Mouse (Mus musculus) kidney, embryonic 16.5 days (tissue): Measurements from ENCODE around the gene Hcn3. TPM values are rescaled to one million over a fixed set of nuclear protein-coding genes. Genes with fewer than 3 reads are reported as not detected.

ENCODE experiments used
- ATAC-seq: fragments of 200-750 bp; cut with Nextera tagmentation; 2 replicates; pipeline ENCODE4 v1.8.0; 2017; ENCODE audit warnings: moderate TSS enrichment; ENCODE audit not compliant: low FRiP score, low TSS enrichment
- H3K27ac ChIP-seq: fragments of 300-500 bp; sonication (generic); 2 replicates; pipeline ENCODE4 v1.5.1; 2014; ENCODE audit warnings: low read length
- H3K27me3 ChIP-seq: fragments of 300-500 bp; sonication (generic); 2 replicates; pipeline ENCODE4 v1.6.1; 2014; ENCODE audit warnings: low read length, control low read depth, mixed read lengths; ENCODE audit not compliant: insufficient read depth
- H3K36me3 ChIP-seq: fragments of 300-500 bp; sonication (generic); 2 replicates; pipeline ENCODE4 v1.6.1; 2014; ENCODE audit warnings: low read length, control low read depth, mixed read lengths; ENCODE audit not compliant: insufficient read depth
- H3K4me1 ChIP-seq: fragments of 300-500 bp; sonication (generic); 2 replicates; pipeline ENCODE4 v1.6.1; 2014; ENCODE audit warnings: low read length, control low read depth, mixed read lengths; ENCODE audit not compliant: insufficient read depth
- H3K4me2 ChIP-seq: fragments of 300-500 bp; sonication (generic); replicated peaks from 2 replicates; pipeline ENCODE4 v1.6.1; 2014; ENCODE audit warnings: low read depth, low read length
- H3K4me3 ChIP-seq: fragments of 300-500 bp; sonication (generic); 2 replicates; pipeline ENCODE4 v1.5.1; 2014; ENCODE audit warnings: mild to moderate bottlenecking, low read length
- H3K9ac ChIP-seq: fragments of 300-500 bp; sonication (generic); replicated peaks from 2 replicates; pipeline ENCODE4 v1.6.1; 2014; ENCODE audit warnings: low read length
- H3K9me3 ChIP-seq: fragments of 300-500 bp; sonication (generic); 2 replicates; pipeline ENCODE4 v1.6.1; 2016; ENCODE audit warnings: low read length, control low read depth
- WGBS: fragments of 180-500 bp; shearing (Covaris S2); extraction: QIAGEN DNeasy Blood & Tissue Kit; methylation state at CpG from one replicate; pipeline ENCODE4 v1.1.7; 2014; 5-methylcytosine and 5-hydroxymethylcytosine counted together
- polyA plus RNA-seq: library from polyadenylated mRNA; unstranded; fragments of >200 nt; fragmentation: Nextera tagmentation; extraction: Ambion mirVana; gene quantifications from 2 replicates; pipeline ENCODE4 v1.2.1, GENCODE M21; 2015

The Hcn3 gene
- polyA plus RNA-seq, 1 experiment from 2014 or later = 1.8 TPM

DNA sequence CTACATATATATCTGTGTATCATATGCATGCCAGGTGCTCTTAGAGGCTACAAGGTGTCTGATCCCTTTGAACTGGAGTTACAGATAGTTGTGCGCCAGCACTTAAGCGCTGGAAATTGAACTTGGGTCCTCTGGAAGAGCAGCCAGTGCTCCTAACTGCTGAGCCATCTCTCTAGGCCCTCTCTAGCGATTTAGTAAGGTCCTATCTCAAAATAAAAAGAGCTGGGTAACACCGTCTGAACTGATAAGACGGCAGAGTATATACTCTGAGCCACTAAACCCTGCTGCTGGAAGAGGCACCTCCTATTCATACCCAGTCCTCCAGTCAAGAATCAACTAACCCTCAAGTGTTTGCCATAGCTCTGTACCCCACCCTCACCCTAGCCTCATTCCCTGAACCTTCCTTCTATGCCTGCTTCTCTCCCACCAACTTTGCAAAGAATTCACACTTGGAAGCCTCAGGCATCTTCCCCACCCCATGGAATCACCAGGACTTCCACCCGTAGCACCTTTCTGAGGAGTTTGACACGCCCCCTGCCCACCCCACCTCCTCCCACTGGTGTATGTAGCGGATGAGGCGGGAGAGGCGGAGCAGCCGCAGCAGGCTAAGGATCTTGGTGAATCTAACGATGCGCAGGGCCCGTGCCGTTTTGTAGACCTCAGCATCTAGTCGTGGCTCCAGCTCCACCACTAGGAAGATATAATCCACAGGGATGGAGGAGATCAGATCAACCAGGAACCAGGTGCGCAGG is 7.7 kb downstream of the Hcn3 start:
- no peak overlapping the region for H3K4me2 ChIP-seq
- H3K36me3 ChIP-seq = no peaks in the 10 kb centered on the region
- H3K4me1 ChIP-seq = peaks cover 9% of the 10 kb centered on the region
- no peak overlapping the region for H3K4me3 ChIP-seq
- H3K27ac ChIP-seq = no peak overlapping the region
- H3K9ac ChIP-seq = no peak overlapping the region
- H3K9me3 ChIP-seq = no peaks in the 10 kb centered on the region
- peaks cover 8% of the 10 kb centered on the region; the same call in 1 of the 2 replicates for H3K27me3 ChIP-seq
- 50% methylated on average over 17 of the region's 17 CpGs for WGBS
- no peak for ATAC-seq

DNA sequence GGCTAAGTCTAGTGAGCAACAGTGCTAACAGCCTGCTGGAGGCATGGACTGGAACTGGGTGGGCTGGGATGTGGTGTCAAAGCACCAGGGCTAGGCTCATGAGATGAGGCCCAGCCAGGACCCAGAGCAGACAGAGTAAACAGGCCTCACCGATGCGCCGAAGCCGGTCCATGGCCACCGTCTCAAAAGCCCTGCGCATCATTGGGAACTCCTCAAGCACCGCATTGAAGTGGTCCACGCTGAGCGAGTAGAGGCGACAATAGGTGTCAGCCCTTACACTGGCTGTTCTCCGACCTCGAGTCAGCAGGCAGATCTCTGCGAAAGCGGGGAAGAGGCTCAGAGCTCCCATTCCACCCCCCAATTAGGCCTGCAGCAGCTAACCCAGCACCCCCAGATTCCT is 11.4 kb downstream of the Hcn3 start:
- no peak overlapping the region for H3K4me3 ChIP-seq
- H3K9ac ChIP-seq = no peak overlapping the region
- WGBS = 72% methylated on average over 14 of the region's 14 CpGs
- H3K4me2 ChIP-seq = 0 out of 2 replicates have a peak overlapping the region, but pooled peaks have one; percentile 69
- H3K4me1 ChIP-seq = peaks cover 9% of the 10 kb centered on the region
- H3K36me3 ChIP-seq = no peaks in the 10 kb centered on the region
- H3K27ac ChIP-seq = no peak overlapping the region
- H3K27me3 ChIP-seq = peaks cover 8% of the 10 kb centered on the region; the same call in 1 of the 2 replicates
- H3K9me3 ChIP-seq = no peaks in the 10 kb centered on the region
- no peak for ATAC-seq

DNA sequence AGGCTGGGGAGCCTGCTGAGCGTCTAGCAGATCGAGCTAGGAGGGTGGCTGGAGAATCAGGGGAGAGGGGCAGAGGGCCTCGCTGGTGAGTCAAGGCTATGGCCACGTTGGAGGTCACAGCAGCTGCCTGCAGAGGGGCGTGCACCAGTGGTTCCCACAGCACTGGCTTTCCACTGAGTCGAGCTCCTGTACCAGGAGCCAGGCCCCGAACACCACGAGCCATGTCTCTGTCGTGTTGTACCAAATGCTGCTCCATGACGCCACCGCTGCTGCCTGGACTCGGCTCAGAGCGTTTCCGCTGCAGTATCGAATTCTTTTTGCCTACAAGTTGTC is 12.1 kb downstream of the Hcn3 start:
- no peaks in the 10 kb centered on the region for H3K36me3 ChIP-seq
- 3% methylated on average over 15 of the region's 15 CpGs for WGBS
- no peak overlapping the region for H3K27ac ChIP-seq
- no peak; the same call in 1 of the 2 replicates for ATAC-seq
- H3K4me2 ChIP-seq = peak overlapping the region; percentile 69
- H3K27me3 ChIP-seq = peaks cover 8% of the 10 kb centered on the region; the same call in 1 of the 2 replicates
- no peaks in the 10 kb centered on the region for H3K9me3 ChIP-seq
- H3K4me1 ChIP-seq = peaks cover 9% of the 10 kb centered on the region
- peak overlapping the region; percentile 48 for H3K9ac ChIP-seq
- H3K4me3 ChIP-seq = peak overlapping the region; percentile 41

DNA sequence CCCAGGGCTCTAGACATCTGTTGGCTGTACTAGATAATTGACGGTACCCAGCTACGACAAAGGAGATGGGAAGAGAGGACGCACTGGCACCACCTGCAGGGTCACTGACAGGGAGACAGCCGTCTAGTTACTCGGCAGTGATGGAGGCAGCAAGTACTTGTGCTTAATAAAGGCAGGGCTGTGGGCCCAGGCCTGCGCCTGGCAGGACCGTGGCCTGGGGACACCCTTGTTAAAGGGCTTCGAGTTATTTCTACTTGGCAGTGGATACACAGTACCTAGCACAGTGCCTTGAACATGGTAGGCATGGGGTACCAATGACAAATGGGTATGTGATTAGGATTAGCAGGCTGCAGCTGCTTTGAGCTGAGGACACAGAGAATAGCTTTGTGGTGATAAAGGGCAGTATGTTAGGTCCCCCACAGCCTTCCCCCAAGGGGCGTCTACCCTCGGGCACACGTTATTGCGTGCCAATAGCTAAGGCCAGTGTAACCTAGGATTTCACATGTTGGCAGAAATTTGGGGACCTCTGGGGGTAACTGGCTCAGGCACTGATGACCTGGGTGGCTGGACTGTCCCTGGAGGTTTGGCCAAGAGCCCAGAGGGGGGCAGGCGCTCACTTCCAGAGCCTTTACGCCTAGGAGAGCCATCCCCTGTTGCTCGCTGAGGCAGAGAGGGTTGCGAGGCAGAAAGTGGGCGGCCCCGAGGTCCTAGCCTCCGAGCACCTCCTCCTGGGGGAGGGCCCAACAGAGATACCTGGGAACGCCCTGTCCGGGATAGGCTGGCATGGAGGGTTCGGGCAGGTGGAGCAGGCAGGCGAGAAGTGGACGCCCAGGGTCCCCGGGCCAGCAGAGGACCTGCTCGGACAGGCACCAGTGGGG is 12.7 kb downstream of the Hcn3 start:
- Histone ChIP-seq H3K4me3 (peak overlapping the region; percentile 41), H3K36me3 (no peaks in the 10 kb centered on the region), H3K4me1 (peaks cover 9% of the 10 kb centered on the region), H3K27me3 (peaks cover 8% of the 10 kb centered on the region; the same call in 1 of the 2 replicates), H3K9ac (peak overlapping the region; percentile 48), H3K27ac (no peak overlapping the region), H3K9me3 (no peaks in the 10 kb centered on the region), H3K4me2 (peak overlapping the region; percentile 69)
- WGBS = 22% methylated on average over 26 of the region's 26 CpGs
- ATAC-seq = peak; percentile 89

DNA sequence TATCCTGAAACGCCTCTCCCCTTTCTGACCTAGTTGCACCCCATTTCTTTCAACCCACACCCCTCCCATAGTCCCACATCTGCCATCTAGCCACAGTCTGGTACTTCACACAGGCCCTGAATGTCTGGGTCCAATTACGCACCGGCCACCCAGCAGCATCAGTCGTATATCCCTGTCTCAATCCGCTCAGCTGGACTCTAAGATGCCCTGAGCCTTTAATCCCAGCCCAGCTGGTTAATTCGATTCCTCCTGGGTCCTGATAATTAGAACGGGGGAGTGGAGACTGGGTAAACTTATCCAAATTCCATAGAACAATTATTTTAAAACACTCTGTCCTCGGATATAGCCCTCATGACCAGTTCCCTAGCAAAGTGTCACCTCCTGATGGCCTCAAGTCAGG is 14.4 kb downstream of the Hcn3 start:
- WGBS = 47% methylated on average over 8 of the region's 8 CpGs
- no peaks in the 10 kb centered on the region for H3K9me3 ChIP-seq
- H3K27me3 ChIP-seq = peaks cover 8% of the 10 kb centered on the region; the same call in 1 of the 2 replicates
- H3K36me3 ChIP-seq = no peaks in the 10 kb centered on the region
- peaks cover 9% of the 10 kb centered on the region for H3K4me1 ChIP-seq
- no peak overlapping the region for H3K27ac ChIP-seq
- H3K9ac ChIP-seq = no peak overlapping the region
- H3K4me2 ChIP-seq = no peak overlapping the region
- ATAC-seq = no peak
- H3K4me3 ChIP-seq = no peak overlapping the region

DNA sequence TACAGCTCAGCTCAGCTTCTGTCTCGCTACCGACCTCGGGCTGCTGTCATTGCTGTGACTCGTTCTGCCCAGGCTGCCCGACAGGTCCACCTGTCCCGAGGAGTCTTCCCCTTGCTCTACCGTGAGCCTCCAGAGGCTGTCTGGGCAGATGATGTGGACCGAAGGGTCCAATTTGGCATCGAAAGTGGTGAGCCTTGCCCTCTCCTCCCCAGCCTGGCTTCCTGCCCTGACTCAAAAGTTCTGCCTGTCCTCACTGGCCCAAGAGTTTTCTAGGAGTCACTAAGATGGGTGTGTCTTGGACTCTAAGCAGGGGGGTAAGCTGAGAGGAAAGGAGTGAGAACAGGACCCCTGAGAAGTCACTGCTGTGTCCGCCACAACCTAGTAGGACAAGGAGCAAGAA is 15.2 kb downstream of the Hcn3 start:
- no peak overlapping the region for H3K4me3 ChIP-seq
- peaks cover 8% of the 10 kb centered on the region; the same call in 1 of the 2 replicates for H3K27me3 ChIP-seq
- peaks cover 9% of the 10 kb centered on the region for H3K4me1 ChIP-seq
- H3K36me3 ChIP-seq = no peaks in the 10 kb centered on the region
- H3K9me3 ChIP-seq = no peaks in the 10 kb centered on the region
- H3K9ac ChIP-seq = no peak overlapping the region
- WGBS = 71% methylated on average over 10 of the region's 10 CpGs
- H3K4me2 ChIP-seq = no peak overlapping the region
- no peak for ATAC-seq
- no peak overlapping the region for H3K27ac ChIP-seq

DNA sequence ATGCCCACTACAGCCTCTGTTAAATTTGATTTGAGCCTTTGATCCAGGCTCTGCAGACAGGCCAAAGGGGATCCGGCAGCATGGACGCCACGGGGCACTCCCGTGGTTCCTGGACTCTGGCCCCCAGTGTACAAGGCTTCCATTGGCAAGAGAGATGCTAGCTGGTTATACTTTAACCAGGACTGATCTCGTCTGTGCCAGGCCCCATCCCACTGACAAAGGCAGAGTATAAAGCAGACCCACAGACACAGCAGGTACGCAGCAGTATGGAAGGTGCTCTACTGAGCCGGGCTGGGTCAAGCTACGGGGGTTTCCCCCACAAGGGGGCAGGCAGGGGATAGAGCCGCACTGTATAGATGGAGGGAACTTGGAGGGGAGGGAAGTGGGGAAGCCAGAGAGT is 23.6 kb downstream of the Hcn3 start:
- Histone ChIP-seq H3K27ac (0 out of 2 replicates have a peak overlapping the region, but pooled peaks have one; percentile 20), H3K9ac (no peak overlapping the region; the same call in 1 of the 2 replicates), H3K4me3 (no peak overlapping the region), H3K36me3 (no peaks in the 10 kb centered on the region), H3K27me3 (no peaks in the 10 kb centered on the region), H3K9me3 (no peaks in the 10 kb centered on the region), H3K4me2 (0 out of 2 replicates have a peak overlapping the region, but pooled peaks have one; percentile 5), H3K4me1 (peaks cover 5% of the 10 kb centered on the region; the same call in 1 of the 2 replicates)
- ATAC-seq = peak; percentile 95
- 32% methylated on average over 9 of the region's 9 CpGs for WGBS

DNA sequence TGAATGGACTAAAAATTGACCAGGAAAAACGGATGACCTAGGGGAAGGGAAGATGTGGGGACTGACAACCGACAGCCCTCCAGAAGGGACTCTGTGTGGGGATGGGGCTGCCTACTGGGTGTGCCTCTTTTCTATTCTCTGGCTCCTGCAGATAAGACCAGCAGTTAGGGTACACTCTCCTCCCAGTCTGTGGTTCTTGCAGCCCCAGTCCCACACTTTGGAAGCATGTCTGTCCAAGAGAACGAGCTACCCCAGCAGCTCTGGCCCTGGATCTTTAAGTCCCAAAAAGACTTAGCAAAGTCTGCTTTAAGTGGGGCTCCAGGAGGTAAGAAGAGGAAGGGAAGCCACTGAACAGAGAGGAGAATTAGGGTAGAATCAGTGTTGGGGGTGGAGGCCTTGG is 24.0 kb downstream of the Hcn3 start, which contains the start of gene Pklr:
Gene Pklr, plus strand, starts transcription at position 185 of the 400 bp plus-strand sequence.
- WGBS = 57% methylated on average over 3 of the region's 3 CpGs
- no peak within 1 kb of the TSS; the same call in 1 of the 2 replicates for H3K9ac ChIP-seq
- 0 out of 2 replicates have a peak within 1 kb of the TSS, but pooled peaks have one; percentile 5 for H3K4me2 ChIP-seq
- no peak within 1 kb of the TSS for H3K4me3 ChIP-seq
- H3K27me3 ChIP-seq = no peaks in the 10 kb centered on the region
- no peaks in the 10 kb centered on the region for H3K36me3 ChIP-seq
- no peak for ATAC-seq
- H3K9me3 ChIP-seq = no peaks in the 10 kb centered on the region
- peaks cover 5% of the 10 kb centered on the region; the same call in 1 of the 2 replicates for H3K4me1 ChIP-seq
- H3K27ac ChIP-seq = 0 out of 2 replicates have a peak within 1 kb of the TSS, but pooled peaks have one; percentile 20

DNA sequence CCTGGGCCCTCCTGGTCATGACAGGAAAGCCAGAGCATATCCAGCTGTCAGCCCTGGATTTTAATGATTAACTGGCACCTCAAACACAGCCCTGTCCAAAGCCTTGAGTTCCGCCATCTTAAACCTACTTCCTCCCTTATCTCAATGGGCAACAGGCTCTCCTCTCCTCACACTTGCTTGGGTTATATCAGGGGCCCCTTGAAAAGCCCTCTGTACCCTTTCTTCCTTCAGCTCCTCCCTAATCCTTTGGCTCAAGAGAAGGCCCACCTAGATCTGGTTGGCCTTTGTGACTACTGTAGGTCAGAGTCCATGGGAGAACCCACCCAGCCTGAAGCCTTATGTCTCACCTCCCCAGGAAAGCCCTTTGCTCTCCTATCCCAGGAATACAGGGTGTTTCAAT is 26.2 kb downstream of the Hcn3 start:
- ATAC-seq = no peak
- H3K4me2 ChIP-seq = no peak overlapping the region

More for the DNA sequence above, 26.2 kb downstream of the Hcn3 start:
- H3K27me3 ChIP-seq = no peaks in the 10 kb centered on the region
- no peaks in the 10 kb centered on the region for H3K9me3 ChIP-seq
- peaks cover 5% of the 10 kb centered on the region; the same call in 1 of the 2 replicates for H3K4me1 ChIP-seq
- 84% methylated on average over 1 of the region's 1 CpGs for WGBS
- H3K27ac ChIP-seq = no peak overlapping the region
- no peak overlapping the region for H3K9ac ChIP-seq
- H3K36me3 ChIP-seq = no peaks in the 10 kb centered on the region
- no peak overlapping the region for H3K4me3 ChIP-seq
